Mouse (Mus musculus) bone marrow, adult 2 months (tissue): ENCODE data around the gene Krt33a.

Experiments used
- CTCF ChIP-seq: fragments of 200-500 bp; IDR thresholded peaks from 2 replicates; pipeline ENCODE4 v1.5.1; 2011; ENCODE audit warnings: low read length, control low read depth; ENCODE audit not compliant: control insufficient read depth, insufficient read depth
- POLR2A ChIP-seq: fragments of 200-500 bp; IDR thresholded peaks from 2 replicates; pipeline ENCODE4 v1.6.1; 2011; ENCODE audit warnings: low read depth, mild to moderate bottlenecking, control low read depth, low read length, borderline replicate concordance; ENCODE audit not compliant: control insufficient read depth

DNA sequence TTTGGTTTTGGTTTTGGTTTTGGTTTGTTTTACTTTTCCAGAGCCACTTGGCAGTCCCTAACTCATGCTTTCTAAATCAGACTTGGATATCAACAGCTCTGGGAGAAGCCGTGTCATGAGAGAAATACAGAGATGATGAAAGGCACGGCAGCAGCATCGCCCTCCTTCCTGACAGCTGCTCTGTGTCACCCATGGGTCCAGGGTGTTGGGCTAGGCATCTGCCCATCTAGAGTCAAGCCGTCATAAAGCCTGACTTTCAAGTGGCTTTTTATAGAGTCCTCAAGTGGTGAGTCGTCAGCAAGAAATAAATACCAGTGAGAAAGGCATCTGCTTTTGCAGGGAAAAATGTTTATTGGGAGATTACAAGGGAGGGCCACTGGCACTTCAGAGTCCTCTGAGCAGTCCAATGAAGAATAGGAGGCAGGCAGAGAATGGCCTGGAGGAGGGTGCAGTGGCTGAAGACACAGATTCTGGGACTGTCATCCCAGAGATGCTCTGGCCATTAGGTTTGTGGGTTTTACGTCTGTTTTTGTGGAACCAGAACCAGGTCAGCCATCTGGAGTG lies 30.4 kb upstream of the Krt33a start:
- no peak for TF ChIP-seq CTCF
- no peak for TF ChIP-seq POLR2A
